Mouse (Mus musculus): Measurements from ENCODE around the gene Ntn5. TPM values are rescaled to one million over a fixed set of nuclear protein-coding genes. Genes with fewer than 3 reads are reported as not detected.

Ntn5 gene
- polyA plus RNA-seq, 1 experiment from 2014 or later = 0.30 TPM

DNA sequence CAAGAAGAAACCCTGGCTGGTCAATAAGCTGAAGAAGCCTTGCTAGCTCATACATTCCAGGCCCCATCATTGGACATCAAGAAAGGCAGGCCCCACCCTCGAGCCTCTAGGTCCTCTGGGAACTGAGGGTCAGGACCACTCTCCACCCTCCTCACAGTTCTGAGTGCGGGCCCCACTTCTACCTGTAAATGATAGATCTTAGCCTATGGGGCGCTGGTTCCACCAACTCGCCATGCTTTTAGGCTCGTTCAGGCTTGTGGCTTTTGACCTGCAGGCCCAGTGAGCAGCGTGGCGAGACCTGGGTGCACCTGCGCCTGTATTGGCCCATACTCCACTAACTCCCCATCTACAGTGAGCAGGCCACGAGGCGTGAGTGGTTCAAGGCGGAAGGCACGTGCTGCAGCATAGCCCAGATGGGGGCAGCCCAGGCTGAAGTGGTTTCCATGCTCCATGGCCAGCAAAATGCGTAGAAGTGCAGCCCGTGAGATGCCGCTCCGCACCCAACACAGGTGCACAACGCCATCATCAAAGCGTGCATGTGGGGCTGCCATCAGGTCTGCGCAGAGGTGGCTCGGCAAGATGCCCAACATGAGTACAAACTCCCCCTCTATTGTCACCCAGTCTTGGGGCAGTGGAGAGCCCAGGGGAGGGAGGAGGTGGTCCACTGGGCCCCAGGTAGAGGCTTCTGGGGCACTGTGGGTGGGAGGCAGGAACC lies 26.8 kb downstream of the Ntn5 start:
- DNase-seq (no peak), ATAC-seq (ENCODE audit: insufficient read depth) (no peak)
- H3K4me1 ChIP-seq (ENCODE audit: insufficient read depth) = peaks cover 23% of the 10 kb centered on the region
- TF ChIP-seq CTCF (IDR thresholded peaks at IDR 0.05; ENCODE audit: low read depth) = no peak
- no peaks in the 10 kb centered on the region for H3K27me3 ChIP-seq (ENCODE audit: insufficient read depth, low read length)
- H3K4me3 ChIP-seq (ENCODE audit: low read depth, low read length) = no peak overlapping the region
- 88% methylated on average over 20 of the region's 20 CpGs for WGBS
- H3K9me3 ChIP-seq (ENCODE audit: low read depth, low read length) = no peaks in the 10 kb centered on the region
- H3K4me2 ChIP-seq = no peak overlapping the region
- no peak overlapping the region for H3K27ac ChIP-seq (ENCODE audit: low read depth)
- peaks cover 45% of the 10 kb centered on the region for H3K36me3 ChIP-seq (ENCODE audit: insufficient read depth)
- H3K9ac ChIP-seq = no peak overlapping the region

DNA sequence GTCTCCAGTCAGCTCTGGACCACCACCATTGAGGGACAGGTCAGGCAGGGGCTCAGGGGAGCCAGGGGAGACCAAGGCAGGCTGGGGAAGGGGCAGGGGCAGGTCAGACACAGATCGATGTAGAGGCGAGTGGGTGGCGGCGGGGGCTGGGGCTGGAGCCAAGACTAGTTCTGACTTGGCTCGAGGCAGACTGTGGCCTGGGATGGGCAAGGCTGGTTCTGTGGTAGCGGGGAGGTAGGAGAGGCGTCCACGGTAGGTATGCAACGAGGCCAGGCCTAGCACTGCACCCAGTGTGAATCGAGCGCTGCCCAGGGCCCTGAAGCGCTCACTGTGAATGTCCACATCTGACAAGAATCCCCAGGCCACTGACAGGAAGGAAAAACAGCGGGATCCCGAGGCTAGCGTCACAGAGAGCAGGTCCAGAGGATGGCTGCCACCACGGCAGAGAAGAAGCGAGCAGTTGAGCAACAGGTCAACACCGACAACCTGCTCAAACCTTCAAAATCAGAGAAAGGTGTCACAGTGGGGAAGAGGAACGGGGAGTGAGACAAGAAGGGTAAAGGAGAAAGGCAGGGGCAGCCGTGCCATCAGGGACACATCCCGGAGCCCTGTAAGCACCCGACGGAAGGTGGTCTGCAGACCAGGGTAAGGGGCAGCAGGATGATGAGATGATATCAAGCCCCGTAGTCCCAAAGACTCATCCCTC lies 27.6 kb downstream of the Ntn5 start:
- no peak for TF ChIP-seq CTCF (IDR thresholded peaks at IDR 0.05; ENCODE audit: low read depth)
- DNase-seq = no peak
- peaks cover 19% of the 10 kb centered on the region for H3K4me1 ChIP-seq (ENCODE audit: insufficient read depth)
- H3K27me3 ChIP-seq (ENCODE audit: insufficient read depth, low read length) = no peaks in the 10 kb centered on the region
- no peaks in the 10 kb centered on the region for H3K9me3 ChIP-seq (ENCODE audit: low read depth, low read length)
- no peak overlapping the region for H3K9ac ChIP-seq
- no peak overlapping the region for H3K4me2 ChIP-seq
- H3K4me3 ChIP-seq (ENCODE audit: low read depth, low read length) = no peak overlapping the region
- ATAC-seq (ENCODE audit: insufficient read depth) = no peak
- WGBS = 89% methylated on average over 24 of the region's 24 CpGs
- no peak overlapping the region for H3K27ac ChIP-seq (ENCODE audit: low read depth)
- H3K36me3 ChIP-seq (ENCODE audit: insufficient read depth) = peaks cover 45% of the 10 kb centered on the region

DNA sequence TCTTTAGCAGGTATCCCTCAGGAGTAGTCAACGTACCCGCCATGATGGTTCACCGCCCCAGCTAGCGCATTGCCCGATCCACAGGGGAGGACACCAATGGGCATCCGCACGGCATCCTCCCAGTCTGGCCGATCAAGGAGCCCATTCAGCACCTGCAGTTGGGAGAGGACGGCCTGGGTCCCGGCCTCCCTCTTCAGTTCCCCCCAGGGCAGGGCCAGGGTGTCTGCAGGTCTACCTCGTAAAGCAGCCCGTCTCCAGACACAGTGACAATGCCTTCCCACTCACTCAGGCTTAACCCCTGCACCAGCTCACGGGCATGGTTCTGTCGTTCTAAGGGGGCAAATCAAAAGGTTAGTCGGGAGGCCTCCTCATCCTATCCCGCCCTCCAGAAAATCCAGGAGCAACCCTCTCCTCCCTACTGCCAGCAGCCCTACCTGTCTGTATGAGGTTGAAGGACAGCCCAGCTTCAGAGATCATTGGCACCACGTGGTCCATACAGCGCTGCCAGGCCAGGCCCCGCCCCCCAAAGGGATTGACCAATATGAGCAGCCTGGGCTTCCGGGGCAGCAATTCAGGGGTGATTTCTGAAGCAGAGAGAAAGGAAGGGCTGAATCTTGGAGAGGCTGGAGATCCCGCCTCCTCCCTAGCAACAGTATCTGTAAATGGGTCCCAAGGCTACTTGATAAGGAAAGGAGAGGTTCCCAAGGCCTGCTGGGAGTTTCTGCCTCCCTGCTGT lies 28.4 kb downstream of the Ntn5 start:
- no peak for TF ChIP-seq CTCF (IDR thresholded peaks at IDR 0.05; ENCODE audit: low read depth)
- DNase-seq (no peak), ATAC-seq (ENCODE audit: insufficient read depth) (no peak)
- no peak overlapping the region for H3K4me2 ChIP-seq
- peaks cover 18% of the 10 kb centered on the region for H3K4me1 ChIP-seq (ENCODE audit: insufficient read depth)
- WGBS = 86% methylated on average over 21 of the region's 21 CpGs
- no peak overlapping the region for H3K9ac ChIP-seq
- H3K9me3 ChIP-seq (ENCODE audit: low read depth, low read length) = no peaks in the 10 kb centered on the region
- no peak overlapping the region for H3K27ac ChIP-seq (ENCODE audit: low read depth)
- no peaks in the 10 kb centered on the region for H3K27me3 ChIP-seq (ENCODE audit: insufficient read depth, low read length)
- no peak overlapping the region for H3K4me3 ChIP-seq (ENCODE audit: low read depth, low read length)
- H3K36me3 ChIP-seq (ENCODE audit: insufficient read depth) = peaks cover 45% of the 10 kb centered on the region

- H3K36me3 ChIP-seq (ENCODE audit: insufficient read depth) = peaks cover 45% of the 10 kb centered on the region
- H3K4me3 ChIP-seq (ENCODE audit: low read depth, low read length) = no peak overlapping the region
- WGBS = 88% methylated on average over 16 of the region's 16 CpGs
- no peak overlapping the region for H3K9ac ChIP-seq
- ATAC-seq (ENCODE audit: insufficient read depth) (no peak), DNase-seq (no peak)
- H3K4me1 ChIP-seq (ENCODE audit: insufficient read depth) = peaks cover 9% of the 10 kb centered on the region
- no peaks in the 10 kb centered on the region for H3K9me3 ChIP-seq (ENCODE audit: low read depth, low read length)
- TF ChIP-seq CTCF (IDR thresholded peaks at IDR 0.05; ENCODE audit: low read depth) = no peak
- no peak overlapping the region for H3K27ac ChIP-seq (ENCODE audit: low read depth)
- no peak overlapping the region for H3K4me2 ChIP-seq
- H3K27me3 ChIP-seq (ENCODE audit: insufficient read depth, low read length) = no peaks in the 10 kb centered on the region
These were observed 29.6 kb downstream of the Ntn5 start for GRCm38 (mm10) chr7:45713396-45713795.

GRCm38 (mm10) chr7:45713881-45714520 lies 30.2 kb downstream of the Ntn5 start:
- Histone ChIP-seq H3K9ac (peak overlapping the region; percentile 68), H3K9me3 (ENCODE audit: low read depth, low read length) (no peaks in the 10 kb centered on the region), H3K4me2 (peak overlapping the region; percentile 92), H3K27me3 (ENCODE audit: insufficient read depth, low read length) (no peaks in the 10 kb centered on the region), H3K27ac (ENCODE audit: low read depth) (no peak overlapping the region), H3K36me3 (ENCODE audit: insufficient read depth) (peaks cover 49% of the 10 kb centered on the region), H3K4me1 (ENCODE audit: insufficient read depth) (peaks cover 10% of the 10 kb centered on the region; the same call in 1 of the 2 replicates), H3K4me3 (ENCODE audit: low read depth, low read length) (peak overlapping the region; percentile 69)
- 79% methylated on average over 6 of the region's 6 CpGs for WGBS
- no peak for TF ChIP-seq CTCF (IDR thresholded peaks at IDR 0.05; ENCODE audit: low read depth)
- no peak for ATAC-seq (ENCODE audit: insufficient read depth)
- DNase-seq = no peak

- no peak; the same call in none of the 2 replicates for ATAC-seq (ENCODE audit: insufficient read depth)
- no peak for TF ChIP-seq CTCF (IDR thresholded peaks at IDR 0.05; ENCODE audit: low read depth)
- Histone ChIP-seq H3K4me3 (ENCODE audit: low read depth, low read length) (peak overlapping the region; percentile 69), H3K4me2 (peak overlapping the region; percentile 92), H3K27ac (ENCODE audit: low read depth) (peak overlapping the region; percentile 78), H3K9me3 (ENCODE audit: low read depth, low read length) (no peaks in the 10 kb centered on the region), H3K9ac (peak overlapping the region; percentile 68), H3K4me1 (ENCODE audit: insufficient read depth) (peaks cover 13% of the 10 kb centered on the region; the same call in 1 of the 2 replicates), H3K27me3 (ENCODE audit: insufficient read depth, low read length) (no peaks in the 10 kb centered on the region), H3K36me3 (ENCODE audit: insufficient read depth) (peaks cover 51% of the 10 kb centered on the region)
- WGBS = 10% methylated on average over 14 of the region's 14 CpGs
- DNase-seq = peak; percentile 33
These were observed 30.8 kb downstream of the Ntn5 start for GRCm38 (mm10) chr7:45714630-45715089.
